Mouse (Mus musculus): ENCODE data around the gene Smco1. TPM values are rescaled to one million over a fixed set of nuclear protein-coding genes. Genes with fewer than 3 reads are reported as not detected.

The Smco1 gene
- polyA plus RNA-seq, 1 experiment from 2014 or later = not detected

Other genes starting within 250 kb of the Smco1 start
- 58.5 to 99.5 TPM (median 73.3 TPM) in 3 replicates for gene Pak2, start 192.1 kb upstream of the Smco1 start, polyA plus RNA-seq (2018)
- 30.5 to 37.7 TPM (median 33.8 TPM) in 3 replicates for gene Pigx, start 171.7 kb upstream of the Smco1 start, polyA plus RNA-seq (2018)
- 6.1 to 13.3 TPM (median 8.9 TPM) in 3 replicates for gene Cep19, start 171.7 kb upstream of the Smco1 start, polyA plus RNA-seq (2018)
- gene Nrros, start 105.9 kb upstream of the Smco1 start, polyA plus RNA-seq (2018) = 133 to 329 TPM (median 277 TPM) in 3 replicates
- gene Bex6, start 91.6 kb upstream of the Smco1 start, polyA plus RNA-seq (2018) = 0.64 to 0.83 TPM (median 0.74 TPM) in 3 replicates
- gene Fbxo45, start 24.3 kb upstream of the Smco1 start, polyA plus RNA-seq (2018) = 7.9 to 11.3 TPM (median 8.2 TPM) in 3 replicates
- 14.7 to 20.5 TPM (median 18.9 TPM) in 3 replicates for gene Wdr53, start 24.2 kb upstream of the Smco1 start, polyA plus RNA-seq (2018)
- gene Rnf168, start 6.0 kb downstream of the Smco1 start, polyA plus RNA-seq (2018) = 12.1 to 18.7 TPM (median 16.1 TPM) in 3 replicates
- 3.9 to 6.0 TPM (median 4.0 TPM) in 3 replicates for gene Ubxn7, start 60.8 kb downstream of the Smco1 start, polyA plus RNA-seq (2018)
- 0.67 to 1.2 TPM (median 1.1 TPM) in 3 replicates for gene Tm4sf19, start 129.0 kb downstream of the Smco1 start, polyA plus RNA-seq (2018)
- gene Tctex1d2, start 148.2 kb downstream of the Smco1 start, polyA plus RNA-seq (2018) = 16.6 to 17.3 TPM (median 16.7 TPM) in 3 replicates
- gene Pcyt1a, start 159.5 kb downstream of the Smco1 start, polyA plus RNA-seq (2018) = 32.5 to 74.9 TPM (median 60.1 TPM) in 3 replicates
- 0.08 to 0.20 TPM in 2 of 3 replicates, not detected in the other for gene Slc51a, start 216.4 kb downstream of the Smco1 start, polyA plus RNA-seq (2018)
- not detected in 3 replicates for gene Zdhhc19, start 224.8 kb downstream of the Smco1 start, polyA plus RNA-seq (2018)

All from macrophage (primary cell).